In genomic region chr2:173282191-173282590, GRCm38 (mm10) we compare ENCODE assay signal across 15 mouse cellular contexts.
"Had no signal": no experiment of that assay in that cellular context is flagged by ENCODE, and none has a peak within 500 bp of the region (broad histone marks: within the 10 kb centered on the region; RNA-seq: fewer than 3 reads in every experiment).

No protein-coding gene starts in this region.

- H3K4me3 ChIP-seq: heart, embryonic 12.5 days; hindbrain, embryonic 13.5 days; hindbrain, embryonic 15.5 days; kidney, embryonic 15.5 days; limb, embryonic 13.5 days; limb, embryonic 15.5 days had no signal

- H3K9me3 ChIP-seq: heart, embryonic 12.5 days; hindbrain, embryonic 13.5 days; hindbrain, embryonic 15.5 days; kidney, embryonic 15.5 days; limb, embryonic 13.5 days; limb, embryonic 15.5 days had no signal

- H3K4me2 ChIP-seq: heart, embryonic 12.5 days; hindbrain, embryonic 13.5 days; hindbrain, embryonic 15.5 days; kidney, embryonic 15.5 days; limb, embryonic 13.5 days; limb, embryonic 15.5 days; liver, embryonic 11.5 days had no signal

- H3K9ac ChIP-seq: heart, embryonic 12.5 days; hindbrain, embryonic 13.5 days; hindbrain, embryonic 15.5 days; kidney, embryonic 15.5 days; limb, embryonic 15.5 days; liver, embryonic 14.5 days had no signal

- H3K27ac ChIP-seq: hindbrain, embryonic 13.5 days; hindbrain, embryonic 15.5 days; hindbrain, postnatal 0 days; kidney, embryonic 15.5 days; kidney, postnatal 0 days; limb, embryonic 15.5 days; liver, embryonic 14.5 days had no signal

- ATAC-seq: hindbrain, postnatal 0 days had no signal

- H3K36me3 ChIP-seq: heart, embryonic 12.5 days; hindbrain, embryonic 13.5 days; hindbrain, embryonic 15.5 days; kidney, embryonic 15.5 days; limb, embryonic 13.5 days; limb, embryonic 15.5 days had no signal

- DNase-seq: gastrocnemius, postnatal 14 days; gastrocnemius, postnatal 36 days; heart, postnatal 36 days; layer of hippocampus, adult 9-11 months; layer of hippocampus, postnatal 36 days had no signal

- H3K27me3 ChIP-seq: hindbrain, embryonic 15.5 days; limb, embryonic 13.5 days; limb, embryonic 15.5 days had no signal
